Mouse (Mus musculus) stomach, postnatal 0 days (tissue): Measurements from ENCODE around the gene Ripk4.

Experiments used
- CTCF ChIP-seq: IDR thresholded peaks from 2 replicates; pipeline ENCODE4 v1.5.1; 2016; ENCODE audit warnings: antibody characterized with exemption, low read depth, mild to moderate bottlenecking, moderate library complexity
- EP300 ChIP-seq: optimal IDR thresholded peaks from 2 replicates; pipeline ENCODE3; 2016; ENCODE audit warnings: antibody characterized with exemption

- TF ChIP-seq CTCF = no peak
- TF ChIP-seq EP300 = no peak
These were observed 44.1 kb downstream of the Ripk4 start for GRCm38 (mm10) chr16:97719392-97719983.
